Mouse (Mus musculus): ENCODE results near the gene Dnajb3.

DNA sequence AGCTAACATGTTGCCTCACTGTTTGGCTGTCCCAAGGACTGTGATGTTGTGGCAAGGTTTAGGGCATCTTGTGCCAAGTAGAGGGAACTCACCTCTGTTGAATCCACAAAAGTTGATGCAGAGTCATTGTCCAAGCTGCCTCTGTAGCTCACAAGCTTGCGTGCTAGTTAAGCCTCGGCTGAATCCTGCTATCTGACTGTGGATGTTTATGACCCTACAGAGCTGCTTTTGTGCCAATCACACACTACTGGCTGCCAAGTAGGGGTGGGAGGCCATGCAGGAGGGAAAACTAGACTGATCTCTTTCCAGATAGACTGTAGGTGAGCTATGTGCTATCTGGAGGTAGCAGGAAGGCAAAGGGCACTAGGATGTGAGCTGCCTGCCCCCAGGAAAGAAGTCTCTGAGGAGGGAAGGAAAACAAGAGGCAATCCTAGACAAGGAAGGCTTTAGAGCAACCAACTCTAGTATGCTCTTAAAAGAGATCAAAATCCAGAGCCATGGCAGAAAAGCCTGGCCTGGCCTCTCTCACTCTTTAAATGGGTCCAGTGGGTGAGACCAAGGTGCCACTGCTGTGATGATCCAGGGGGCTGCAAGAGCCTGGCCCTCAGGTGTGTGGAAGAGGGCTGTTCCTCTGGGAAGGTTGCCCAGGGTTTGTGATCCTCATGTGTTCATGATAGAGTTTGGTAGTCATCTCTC is 8.3 kb upstream of the Dnajb3 start:
- TF ChIP-seq CTCF (IDR thresholded peaks at IDR 0.05; ENCODE audit: insufficient read depth, low read depth, low read length) (no peak), POLR2A (IDR thresholded peaks at IDR 0.05; ENCODE audit: insufficient read depth, low read depth, low read length) (no peak)
